Mouse (Mus musculus) mature B cell (primary cell): ENCODE data around the gene Hist1h2af.

Experiments used
- in situ Hi-C: fragments of 300-500 bp; cut with MboI; formaldehyde crosslinking; loops from 2 replicates; pipeline ENCODE4 v1.14.3; 2019

Gene Hist1h2af

DNA sequence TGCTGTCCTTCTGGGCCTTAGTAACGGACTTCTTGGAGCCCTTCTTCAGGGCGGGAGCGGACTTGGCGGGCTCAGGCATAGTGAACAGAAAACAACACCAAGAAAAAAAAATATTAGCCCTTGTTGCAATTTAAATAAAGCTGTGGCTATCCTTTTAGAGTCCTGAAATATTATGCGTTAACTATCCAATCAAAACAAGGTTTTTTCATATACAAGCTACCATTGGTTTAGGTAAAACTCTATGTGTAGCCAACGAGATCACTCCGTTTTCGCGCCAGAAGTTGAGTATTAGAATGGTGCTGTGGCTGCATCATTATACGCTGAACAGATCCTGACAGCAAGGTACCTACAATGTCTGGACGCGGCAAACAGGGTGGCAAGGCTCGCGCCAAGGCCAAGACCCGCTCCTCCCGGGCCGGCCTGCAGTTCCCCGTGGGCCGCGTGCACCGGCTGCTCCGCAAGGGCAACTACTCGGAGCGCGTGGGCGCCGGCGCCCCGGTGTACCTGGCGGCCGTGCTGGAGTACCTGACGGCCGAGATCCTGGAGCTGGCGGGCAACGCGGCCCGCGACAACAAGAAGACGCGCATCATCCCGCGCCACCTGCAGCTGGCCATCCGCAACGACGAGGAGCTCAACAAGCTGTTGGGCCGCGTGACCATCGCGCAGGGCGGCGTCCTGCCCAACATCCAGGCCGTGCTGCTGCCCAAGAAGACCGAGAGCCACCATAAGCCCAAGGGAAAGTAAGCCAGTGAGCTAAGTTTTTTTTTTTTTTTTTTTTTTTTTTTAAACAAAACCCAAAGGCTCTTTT lies at the start of gene Hist1h2af:
TSS of gene Hist1h2af (plus strand) at position 347 of the 808 bp plus-strand sequence.
- in situ Hi-C loops = loop anchor here (5.0 kb wide), 1 partner anchor 34 kb away; no protein-coding TSS in a partner anchor

DNA sequence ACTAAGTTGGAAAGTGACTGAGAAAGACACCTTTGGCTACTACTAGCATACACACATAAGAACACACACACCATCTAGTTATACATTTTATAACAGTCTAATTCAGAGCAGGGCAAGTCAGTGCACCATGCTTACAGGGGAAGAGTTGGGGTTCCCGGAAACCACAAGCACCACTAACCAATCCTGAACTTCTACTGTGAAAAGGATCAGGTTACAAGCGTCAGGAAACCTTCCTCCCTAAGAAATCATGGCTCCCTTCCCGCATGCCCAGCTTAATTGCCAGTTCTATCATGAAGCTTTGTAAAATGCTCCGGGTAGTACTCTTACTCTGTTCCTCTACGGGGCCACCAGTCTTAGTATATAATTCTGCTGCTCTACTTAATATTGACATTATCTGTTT lies 48.4 kb upstream of the Hist1h2af start:
- in situ Hi-C loops = no loop called here

DNA sequence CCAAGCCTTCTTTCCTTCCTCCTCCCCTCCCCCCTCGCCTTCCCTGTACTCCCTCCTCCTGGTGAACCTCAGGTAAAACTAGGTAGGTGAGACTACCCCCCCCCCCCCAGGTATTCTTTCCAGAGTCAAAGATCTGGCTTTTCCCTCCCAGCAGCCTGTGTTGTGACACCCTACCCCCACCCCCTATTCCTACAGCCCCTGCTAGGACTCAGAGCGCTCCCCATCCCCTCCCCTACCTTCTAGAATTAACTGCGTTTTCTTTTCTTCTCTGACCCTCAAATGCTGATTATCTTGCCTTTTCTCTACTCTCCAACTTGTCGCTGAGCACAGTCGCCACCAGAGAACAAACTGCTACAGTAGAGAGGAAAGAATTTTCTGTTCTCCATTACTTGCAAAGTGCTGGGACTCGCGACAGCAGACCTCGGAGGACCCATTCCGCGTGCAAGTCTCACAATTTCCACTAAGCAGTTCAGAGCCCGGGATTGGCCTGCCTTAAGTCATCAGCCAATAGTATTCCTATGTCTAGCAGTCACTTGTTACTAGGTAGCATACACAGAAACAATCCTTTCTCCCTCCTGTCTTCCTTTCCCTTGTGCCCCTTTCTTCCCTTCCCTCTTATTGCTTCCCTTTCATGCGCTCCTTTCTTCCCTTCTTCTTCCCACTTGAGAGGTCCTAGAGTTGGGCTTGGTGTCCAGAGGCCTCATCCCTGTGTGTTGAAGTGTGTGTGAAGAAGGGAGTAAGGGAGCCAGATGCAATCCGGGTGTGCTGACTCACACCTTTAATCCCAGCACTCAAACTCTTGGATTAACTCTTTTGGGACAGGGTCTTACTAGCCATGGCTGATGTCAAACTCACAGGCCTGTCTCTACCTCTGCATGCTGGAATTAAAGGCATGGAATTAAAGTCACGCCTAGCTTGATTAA lies 45.0 kb upstream of the Hist1h2af start, which contains the start of gene Btn2a2:
TSS of gene Btn2a2 (minus strand) at position 458 of the 923 bp plus-strand sequence.
- in situ Hi-C loops = no loop called here

DNA sequence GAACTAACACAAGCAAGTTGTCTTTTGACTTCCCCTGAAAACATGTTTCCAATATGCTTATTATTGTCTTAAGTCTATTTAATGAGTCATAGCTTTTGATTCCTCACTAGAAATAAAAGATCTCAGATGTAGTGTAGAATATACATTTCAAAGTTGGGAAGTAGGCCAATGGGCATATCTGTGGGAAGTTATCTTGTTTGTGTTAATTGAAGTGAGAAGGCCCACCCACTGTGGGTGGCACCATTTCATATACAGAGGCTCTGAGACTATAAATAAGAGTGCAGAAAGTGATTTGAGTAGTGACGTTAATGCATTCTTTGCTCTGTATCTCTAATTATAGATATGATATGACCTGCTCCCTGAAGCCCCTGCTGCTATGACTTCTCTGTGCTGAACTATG lies 42.8 kb upstream of the Hist1h2af start:
- in situ Hi-C loops = no loop called here

DNA sequence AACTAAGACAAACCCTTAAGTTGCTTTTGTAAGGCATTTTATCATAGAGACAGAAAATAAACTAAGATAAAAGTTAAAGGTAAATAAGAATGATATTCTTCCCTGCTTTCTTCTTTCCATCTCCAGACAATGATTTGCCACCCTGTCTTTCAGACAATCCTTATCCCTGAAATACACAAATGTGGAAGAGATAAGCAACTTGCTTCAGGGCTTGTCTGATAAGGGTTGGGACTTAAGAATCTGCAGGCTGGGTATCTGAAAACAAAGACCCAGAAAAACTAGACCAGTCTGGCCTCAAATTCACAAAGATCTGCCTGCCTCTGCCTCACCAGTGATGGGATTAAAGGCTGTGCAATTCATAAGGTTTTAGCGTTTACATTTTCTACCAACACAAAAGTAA lies 42.4 kb upstream of the Hist1h2af start:
- in situ Hi-C loops = no loop called here

GRCm38 (mm10) chr13:23491990-23492389 lies 41.7 kb upstream of the Hist1h2af start:
- in situ Hi-C loops = no loop called here

GRCm38 (mm10) chr13:23495526-23495925 lies 38.2 kb upstream of the Hist1h2af start:
- in situ Hi-C loops = no loop called here

DNA sequence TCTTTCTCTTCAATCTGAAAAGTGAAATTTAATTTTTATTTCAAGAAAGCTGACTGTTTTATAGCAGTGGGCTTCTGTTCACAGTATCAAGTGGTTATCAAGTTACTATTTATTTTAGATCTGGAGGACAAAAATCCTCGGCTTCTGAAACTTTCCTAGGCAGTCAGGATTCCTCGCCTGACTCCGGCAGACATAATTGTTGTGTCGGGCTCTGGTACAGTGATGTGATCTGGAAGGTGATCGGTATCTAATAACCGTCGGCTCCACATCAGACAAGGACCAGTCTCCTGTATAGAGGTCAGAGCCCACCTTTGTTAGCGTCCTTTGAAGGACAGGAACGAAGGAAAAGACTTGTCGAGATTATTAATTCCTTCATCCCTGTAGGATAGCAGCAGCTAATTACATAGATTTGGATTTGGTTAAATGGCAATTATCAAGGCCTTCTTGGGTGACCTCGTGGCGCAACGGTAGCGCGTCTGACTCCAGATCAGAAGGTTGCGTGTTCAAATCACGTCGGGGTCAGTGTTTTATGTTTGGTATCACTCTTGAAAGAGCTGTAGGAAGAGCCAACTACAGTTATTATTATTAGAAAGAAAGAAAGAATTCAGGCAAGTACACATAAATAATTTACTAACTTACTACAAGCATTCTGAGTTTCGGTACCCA lies 35.9 kb upstream of the Hist1h2af start:
- in situ Hi-C loops = no loop called here

GRCm38 (mm10) chr13:23498653-23499052 lies 35.1 kb upstream of the Hist1h2af start:
- in situ Hi-C loops = no loop called here

DNA sequence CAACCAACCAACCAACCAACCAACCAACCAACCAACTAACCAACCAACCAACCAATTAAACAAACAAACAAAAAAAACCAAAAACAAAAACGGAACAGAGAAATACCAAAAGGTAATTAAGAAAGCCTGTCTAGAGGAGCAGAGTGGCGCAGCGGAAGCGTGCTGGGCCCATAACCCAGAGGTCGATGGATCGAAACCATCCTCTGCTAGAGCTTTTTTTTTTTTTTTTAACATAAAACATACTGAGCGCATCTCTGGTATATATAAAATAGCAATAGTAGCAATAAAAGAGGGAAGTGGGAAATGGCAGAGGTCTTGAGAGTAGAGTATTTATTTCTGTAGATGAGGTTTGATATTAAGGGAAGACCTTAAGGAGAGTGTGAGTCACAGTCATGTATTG lies 33.8 kb upstream of the Hist1h2af start:
- in situ Hi-C loops = no loop called here

- in situ Hi-C loops = no loop called here
Observed at GRCm38 (mm10) chr13:23500424-23501200, 33.1 kb upstream of the Hist1h2af start.

DNA sequence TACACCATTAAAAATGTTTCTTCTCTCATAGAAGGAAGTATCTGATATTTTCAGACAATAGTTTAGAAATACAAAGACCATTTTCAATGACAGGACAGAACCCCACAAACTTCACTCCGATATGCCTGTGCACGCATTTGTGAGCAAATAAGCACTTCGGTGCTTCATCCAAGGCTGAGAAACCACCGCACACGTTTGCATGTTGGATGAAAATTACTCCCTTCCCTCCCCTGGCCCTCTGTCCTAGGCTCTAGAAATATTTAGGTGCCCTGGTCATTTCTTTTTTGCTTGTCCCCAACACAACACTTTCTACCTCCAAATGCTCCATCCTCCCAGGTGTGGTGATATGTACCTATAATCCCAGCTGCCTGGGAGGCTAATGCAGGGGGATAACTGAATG lies 32.2 kb upstream of the Hist1h2af start:
- in situ Hi-C loops = no loop called here

DNA sequence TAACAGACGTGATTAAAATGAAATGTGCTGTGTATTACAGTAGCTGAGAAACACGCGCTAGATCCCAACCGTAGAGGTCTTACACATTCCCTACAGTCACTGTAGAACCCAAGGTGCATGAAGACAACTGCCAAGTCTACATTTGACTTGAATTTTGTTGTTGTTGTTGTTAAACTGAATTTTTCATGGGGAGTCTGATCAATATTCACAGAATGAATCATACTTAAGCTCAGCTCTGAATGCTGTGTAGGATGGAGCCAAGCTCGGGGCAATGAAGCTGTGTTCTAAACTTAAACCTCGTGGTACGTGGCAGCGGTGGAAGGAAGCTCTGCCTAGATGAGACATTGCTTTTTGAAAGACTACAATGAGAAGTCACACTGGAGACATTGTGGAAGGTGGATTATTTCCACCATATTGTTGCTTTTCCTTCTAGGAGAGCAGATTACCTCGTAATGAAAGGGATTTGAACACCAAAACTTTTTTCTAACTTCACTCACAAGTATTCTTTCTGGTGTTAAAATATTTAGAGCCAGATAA lies 31.6 kb upstream of the Hist1h2af start:
- in situ Hi-C loops = no loop called here

DNA sequence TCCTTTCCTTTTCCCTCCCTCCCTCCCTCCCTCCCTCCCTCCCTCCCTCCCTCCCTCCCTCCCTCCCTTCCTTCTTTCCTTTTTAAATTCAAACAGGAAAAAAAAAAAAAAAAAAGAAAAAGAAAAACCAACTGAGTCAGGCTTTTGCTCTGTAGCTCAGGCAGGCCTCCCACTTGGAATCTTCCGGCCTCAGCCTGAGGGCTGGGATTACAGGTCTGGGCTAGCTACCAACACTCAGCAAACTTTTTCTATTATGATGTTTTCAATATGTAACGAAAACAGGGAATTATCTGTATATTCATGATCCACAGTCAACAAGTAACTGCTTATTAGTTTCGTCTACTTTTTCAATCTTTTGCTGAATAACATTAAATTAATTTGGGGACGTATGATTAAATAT lies 30.8 kb upstream of the Hist1h2af start:
- in situ Hi-C loops = no loop called here

- in situ Hi-C loops = no loop called here
Observed at GRCm38 (mm10) chr13:23503797-23504196, 29.9 kb upstream of the Hist1h2af start.

- in situ Hi-C loops = no loop called here
Observed at GRCm38 (mm10) chr13:23505662-23506345, 27.9 kb upstream of the Hist1h2af start.

- in situ Hi-C loops = no loop called here
Observed at GRCm38 (mm10) chr13:23506351-23506750, 27.4 kb upstream of the Hist1h2af start.

DNA sequence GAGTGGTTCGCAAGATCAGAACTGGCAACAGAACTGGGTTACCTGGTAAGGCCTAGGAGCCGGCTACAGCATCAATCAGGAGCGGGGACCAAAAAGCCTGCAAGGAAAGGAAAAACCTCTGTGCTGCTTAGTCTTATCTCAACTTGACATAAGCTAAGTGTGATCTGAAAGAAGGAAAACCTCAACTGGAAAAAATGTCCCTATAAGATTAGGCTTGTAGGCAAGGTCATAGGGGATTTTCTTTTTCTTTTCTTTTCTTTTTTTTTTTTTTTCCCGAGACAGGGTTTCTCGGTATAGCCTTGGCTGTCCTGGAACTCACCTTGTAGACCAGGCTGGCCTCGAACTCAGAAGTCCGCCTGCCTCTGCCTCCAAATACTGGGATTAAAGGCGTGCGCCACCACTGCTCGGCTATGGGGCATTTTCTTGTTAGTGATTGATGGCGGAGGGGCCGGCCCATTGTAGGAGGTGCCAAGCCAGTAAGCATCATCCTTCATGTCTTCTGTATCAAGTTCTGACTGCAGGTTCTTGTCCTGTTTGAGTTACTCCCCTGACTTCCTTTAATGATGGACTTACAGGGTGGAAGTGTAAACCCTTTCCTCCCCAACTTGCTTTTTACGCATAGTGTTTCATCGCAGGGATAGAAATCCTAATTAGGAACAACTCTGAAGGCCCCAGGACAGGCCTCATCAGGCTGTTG lies 26.7 kb upstream of the Hist1h2af start:
- in situ Hi-C loops = no loop called here

GRCm38 (mm10) chr13:23510127-23510526 lies 23.6 kb upstream of the Hist1h2af start:
- in situ Hi-C loops = loop anchor here (10.0 kb wide), 1 partner anchor 1565 kb away; the partner anchor contains the start of gene Zfp184

- in situ Hi-C loops = loop anchor here (10.0 kb wide), 1 partner anchor 1569 kb away; the partner anchor contains the start of gene Zfp184
Observed at GRCm38 (mm10) chr13:23513517-23513916, 20.2 kb upstream of the Hist1h2af start.
